Mouse (Mus musculus) cortical plate, adult 2 months (tissue): Measurements from ENCODE around the gene Neurog2. TPM values are rescaled to one million over a fixed set of nuclear protein-coding genes. Genes with fewer than 3 reads are reported as not detected.

Experiments used
- H3K27ac ChIP-seq: fragments of 200-500 bp; 2 replicates; pipeline ENCODE4 v1.5.1; 2012; ENCODE audit warnings: low read length, control low read depth, inconsistent platforms; ENCODE audit not compliant: insufficient read depth
- H3K4me1 ChIP-seq: fragments of 200-500 bp; 2 replicates; pipeline ENCODE4 v1.6.1; 2011; ENCODE audit warnings: low read length; ENCODE audit not compliant: control insufficient read depth, insufficient read depth
- H3K4me3 ChIP-seq: fragments of 200-500 bp; 2 replicates; pipeline ENCODE4 v1.5.1; 2011; ENCODE audit warnings: mild to moderate bottlenecking, low read length, control low read depth; ENCODE audit not compliant: insufficient read depth
- CTCF ChIP-seq: fragments of 200-500 bp; IDR thresholded peaks from 2 replicates; pipeline ENCODE4 v1.5.1; 2011; ENCODE audit warnings: mild to moderate bottlenecking, control low read depth, low read length; ENCODE audit not compliant: insufficient read depth; ENCODE audit errors: extremely low read depth
- POLR2A ChIP-seq: fragments of 200-500 bp; IDR thresholded peaks from 2 replicates; pipeline ENCODE4 v1.6.1; 2011; ENCODE audit warnings: mild to moderate bottlenecking, low read length, control low read depth; ENCODE audit not compliant: insufficient read depth; ENCODE audit errors: extremely low read depth
- polyA plus RNA-seq: library from polyadenylated mRNA; depleted of rRNA; stranded (reverse); fragments of >200 nt; gene quantifications from 2 replicates; pipeline ENCODE4 v1.2.3, GENCODE M21; 2012; rRNA removed

The Neurog2 gene
- polyA plus RNA-seq, 1 experiment, result 1.4 TPM

DNA sequence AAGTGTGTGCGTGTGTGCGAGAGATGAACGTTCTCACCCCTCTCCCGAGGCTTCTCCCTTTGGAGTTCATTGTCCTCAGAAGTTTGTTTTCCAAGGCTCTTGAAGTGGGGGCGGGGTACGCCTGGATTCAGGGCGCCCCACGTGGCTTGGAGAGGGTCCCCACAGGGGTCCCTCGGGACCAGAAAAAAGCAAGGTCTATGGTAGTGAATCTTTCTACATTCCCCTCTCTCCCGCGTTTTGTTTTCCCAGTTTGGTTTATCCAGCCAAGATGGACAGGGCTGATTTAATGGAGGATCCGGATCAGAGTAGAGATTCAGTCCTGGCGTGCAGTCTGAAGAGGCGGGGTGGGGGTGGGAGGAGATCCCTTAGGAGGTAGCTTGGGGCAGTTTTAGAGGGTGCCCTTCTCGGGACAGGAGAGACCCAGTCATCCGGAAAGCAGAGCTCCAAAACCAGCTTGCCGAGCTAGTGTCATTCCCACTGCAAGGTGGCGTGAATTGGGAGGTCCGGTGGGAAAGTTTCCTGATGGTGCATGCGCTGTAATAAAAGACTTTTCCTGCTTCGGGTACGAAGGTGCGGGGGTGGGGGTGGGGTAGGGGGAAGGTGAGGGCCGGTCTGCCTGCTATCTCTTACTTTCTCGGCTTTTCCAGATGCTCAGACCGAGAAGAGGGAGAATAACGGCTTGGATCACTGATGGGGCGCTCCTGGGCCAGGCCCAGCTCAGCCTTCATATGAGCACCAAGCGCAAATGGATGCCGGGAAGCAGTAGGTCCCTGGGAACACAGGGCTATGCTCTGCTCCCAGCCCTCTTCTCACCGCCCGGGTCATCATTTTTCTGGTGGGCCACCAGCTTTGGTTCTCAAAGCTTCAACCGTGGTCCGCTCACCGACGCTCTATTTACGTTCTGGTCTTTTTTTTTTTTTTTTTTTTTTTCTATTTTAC is 8.1 kb downstream of the Neurog2 start:
- TF ChIP-seq POLR2A (no peak), CTCF (no peak)
- H3K4me1 ChIP-seq, result no peaks in the 10 kb centered on the region
- no peak overlapping the region for H3K4me3 ChIP-seq
- H3K27ac ChIP-seq, result no peak overlapping the region

DNA sequence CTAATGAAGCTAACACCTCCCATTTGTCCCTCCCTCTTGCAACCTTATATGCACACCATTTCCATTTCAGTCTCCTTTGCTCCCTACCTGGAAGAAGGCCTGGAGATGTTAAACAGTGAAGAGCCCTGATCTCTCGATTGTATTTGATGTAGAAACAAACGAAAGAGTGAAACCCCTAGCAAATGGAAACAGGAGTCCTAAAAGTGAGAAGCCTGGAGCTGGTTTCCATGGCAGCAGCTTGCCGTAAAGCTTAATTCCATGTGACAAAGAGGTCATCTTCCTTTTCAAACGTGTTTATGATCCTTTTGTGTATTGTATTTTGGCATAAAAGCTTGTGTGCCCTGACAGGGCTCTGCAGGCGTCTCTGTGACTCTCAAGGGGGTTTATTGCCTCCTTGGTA is 9.3 kb downstream of the Neurog2 start:
- no peak overlapping the region for H3K4me3 ChIP-seq
- H3K27ac ChIP-seq, result no peak overlapping the region
- TF ChIP-seq POLR2A (no peak), CTCF (no peak)
- no peaks in the 10 kb centered on the region for H3K4me1 ChIP-seq

GRCm38 (mm10) chr3:127646156-127646825 is 13.4 kb downstream of the Neurog2 start:
- no peak overlapping the region for H3K27ac ChIP-seq
- no peak overlapping the region for H3K4me3 ChIP-seq
- no peak for TF ChIP-seq CTCF
- no peak for TF ChIP-seq POLR2A
- H3K4me1 ChIP-seq, result no peaks in the 10 kb centered on the region

DNA sequence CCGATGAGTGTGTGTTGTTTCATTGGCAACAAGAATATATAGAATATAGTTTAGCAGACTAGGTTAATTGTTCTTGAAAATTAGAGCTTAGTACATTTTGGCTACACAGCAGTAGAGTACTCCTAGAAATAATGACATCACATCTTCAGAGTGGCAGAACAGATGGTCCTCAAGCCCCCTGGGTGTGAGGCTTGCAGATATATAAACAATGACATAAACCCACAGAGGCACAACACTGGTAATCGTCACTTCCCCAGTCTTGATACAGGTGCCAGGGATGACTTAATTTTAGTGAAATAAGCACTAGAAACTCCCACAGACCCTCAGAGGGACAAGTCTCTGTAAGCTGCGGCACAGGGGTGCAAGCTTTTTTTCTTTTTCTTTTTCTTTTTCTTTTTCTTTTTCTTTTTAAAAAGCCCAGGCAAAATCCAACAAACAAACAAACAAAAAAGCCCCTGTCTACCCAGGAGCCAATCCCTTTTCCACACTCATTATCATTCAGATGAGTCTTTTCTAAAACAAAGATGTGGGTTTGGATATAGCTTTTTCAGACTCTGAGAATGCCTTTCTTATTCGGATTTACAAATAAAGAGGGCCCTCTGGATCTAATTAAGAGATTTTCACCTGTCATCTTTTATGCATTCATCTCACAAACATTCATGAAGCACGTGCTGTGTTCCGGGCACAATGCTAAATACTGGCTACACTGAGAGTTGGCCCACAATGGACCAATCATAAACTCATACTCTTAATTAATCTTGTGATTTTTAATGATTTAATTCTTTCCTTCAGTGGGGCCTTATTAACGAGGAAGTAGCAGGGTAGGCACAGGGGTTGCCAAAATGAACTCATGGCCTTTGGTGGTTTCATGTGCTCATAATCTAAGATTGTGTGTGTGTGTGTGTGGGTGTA is 19.1 kb downstream of the Neurog2 start:
- no peak overlapping the region for H3K4me3 ChIP-seq
- TF ChIP-seq CTCF (no peak), POLR2A (no peak)
- H3K4me1 ChIP-seq, result no peaks in the 10 kb centered on the region
- H3K27ac ChIP-seq, result no peak overlapping the region

DNA sequence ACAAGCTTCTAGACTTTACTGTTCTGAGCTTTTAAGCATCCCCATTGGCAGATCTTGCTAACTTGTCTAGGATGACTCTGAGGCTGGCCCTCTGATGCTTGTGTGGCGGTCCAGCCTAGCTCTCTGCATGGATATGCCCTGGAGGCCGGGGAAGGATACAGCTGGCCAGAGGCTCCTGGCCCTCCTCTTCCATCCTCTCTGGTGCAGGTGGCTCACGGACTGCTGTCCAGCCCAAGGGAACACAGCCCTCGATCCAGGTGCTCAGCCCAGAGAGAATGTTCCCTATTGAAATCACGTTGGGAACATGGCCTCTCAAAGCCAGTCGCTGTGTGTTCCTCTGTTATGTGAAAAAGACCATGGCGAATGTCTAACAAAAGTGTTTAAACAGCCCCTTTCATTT is 27.8 kb downstream of the Neurog2 start:
- Histone ChIP-seq H3K27ac (no peak overlapping the region), H3K4me3 (no peak overlapping the region), H3K4me1 (no peaks in the 10 kb centered on the region; the same call in 1 of the 2 replicates)
- TF ChIP-seq POLR2A, result no peak
- TF ChIP-seq CTCF, result no peak

DNA sequence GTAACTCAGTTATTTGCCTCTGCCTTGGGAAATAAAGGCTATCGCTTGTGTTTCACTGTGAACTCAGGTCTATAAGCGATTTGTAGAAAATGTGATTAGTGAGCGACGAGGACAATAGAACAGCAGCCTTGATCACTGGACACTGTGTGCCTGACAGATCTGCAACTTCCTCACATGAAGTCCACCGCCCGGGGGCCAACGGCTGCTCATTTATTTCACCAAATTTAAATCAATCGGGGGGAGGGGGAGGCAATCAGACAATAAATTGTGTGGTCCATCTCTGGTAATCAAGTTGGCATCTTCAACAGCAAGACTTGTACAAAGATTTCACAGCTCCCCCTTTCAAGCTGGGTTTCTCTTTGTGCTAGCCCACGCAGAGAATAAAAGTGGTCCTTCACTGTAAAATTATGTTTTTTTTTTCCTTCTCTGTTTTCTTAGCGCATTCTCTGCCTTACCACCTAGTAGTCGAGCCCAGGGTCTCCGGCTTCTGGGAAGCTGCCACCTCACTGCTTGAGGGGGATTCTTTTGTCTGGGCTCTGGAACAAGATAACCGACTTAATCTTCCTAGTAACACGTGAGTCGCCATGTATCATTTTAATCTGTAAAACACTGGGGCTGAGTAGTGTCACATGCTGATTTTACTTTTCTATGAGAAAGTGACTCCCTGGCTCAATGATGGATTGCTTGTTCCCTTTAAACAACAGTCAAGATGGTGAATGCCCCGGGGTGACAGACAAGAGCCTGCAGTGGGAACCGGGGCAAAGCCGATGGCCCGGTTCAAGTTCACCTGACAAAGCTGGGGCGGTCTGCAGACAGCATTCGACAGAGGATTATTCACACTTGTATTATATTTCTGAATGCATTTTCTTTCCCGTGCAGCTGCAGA is 29.0 kb downstream of the Neurog2 start:
- no peak overlapping the region for H3K4me3 ChIP-seq
- no peaks in the 10 kb centered on the region; the same call in 1 of the 2 replicates for H3K4me1 ChIP-seq
- TF ChIP-seq POLR2A, result no peak
- no peak for TF ChIP-seq CTCF
- H3K27ac ChIP-seq, result no peak overlapping the region

DNA sequence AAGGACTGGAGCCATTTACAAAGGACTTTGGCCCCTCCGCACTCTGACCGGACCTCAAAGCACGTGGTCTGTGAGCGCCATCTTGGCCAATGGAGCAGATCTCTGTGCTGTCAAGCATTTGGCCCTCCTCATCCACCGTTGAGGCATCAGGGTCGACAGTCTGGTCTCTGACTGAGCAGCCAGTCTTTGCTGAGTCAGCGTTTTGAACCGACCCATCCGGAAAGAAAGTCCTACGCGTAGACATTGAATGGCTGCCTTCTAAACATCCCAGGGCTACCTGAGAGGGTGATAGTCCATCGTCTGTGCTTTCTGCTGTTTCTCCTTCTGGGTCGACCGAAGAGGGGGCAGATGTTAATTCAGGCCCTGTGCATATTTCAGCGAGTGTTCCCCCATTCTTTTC is 46.8 kb downstream of the Neurog2 start:
- no peak for TF ChIP-seq CTCF
- no peak for TF ChIP-seq POLR2A
- Histone ChIP-seq H3K4me3 (no peak overlapping the region), H3K4me1 (no peaks in the 10 kb centered on the region), H3K27ac (no peak overlapping the region)

Other genes starting within 250 kb of the Neurog2 start
- 348 and 352 TPM in 2 replicates for gene Ank2, start 133.8 kb upstream of the Neurog2 start, polyA plus RNA-seq
- gene Larp7, start 79.8 kb upstream of the Neurog2 start, polyA plus RNA-seq, result 13.1 and 13.8 TPM in 2 replicates
- 6.3 and 6.8 TPM in 2 replicates for gene Zgrf1, start 79.6 kb upstream of the Neurog2 start, polyA plus RNA-seq
- gene Alpk1, start 147.4 kb downstream of the Neurog2 start, polyA plus RNA-seq, result 4.3 and 4.5 TPM in 2 replicates
- gene Tifa, start 156.7 kb downstream of the Neurog2 start, polyA plus RNA-seq, result 7.7 and 9.1 TPM in 2 replicates
- gene Ap1ar, start 204.4 kb downstream of the Neurog2 start, polyA plus RNA-seq, result 61.1 and 65.5 TPM in 2 replicates